Mouse (Mus musculus) heart, adult 9 months (tissue): ENCODE measurements at regions not wholly inside any gene's neighbourhood (a gene's known extent, or its start where the extent isn't known, plus 50 kb on each side); places are given as distances from the start of the nearest gene placed in this dataset.

Experiments used
- DNase-seq, 2 experiments: peaks; one replicate each; pipeline ENCODE4 v3.0.0; 2022; ENCODE audit warnings: low spot score in 2 of 2

- no peak for DNase-seq
Observed at GRCm38 (mm10) chr5:39176906-39177305, 300.3 kb upstream of the Clnk start.

GRCm38 (mm10) chr5:39173491-39173890 is 296.9 kb upstream of the Clnk start:
- DNase-seq, result no peak

- no peak for DNase-seq
Observed at GRCm38 (mm10) chr5:39159651-39160050, 283.0 kb upstream of the Clnk start.

DNA sequence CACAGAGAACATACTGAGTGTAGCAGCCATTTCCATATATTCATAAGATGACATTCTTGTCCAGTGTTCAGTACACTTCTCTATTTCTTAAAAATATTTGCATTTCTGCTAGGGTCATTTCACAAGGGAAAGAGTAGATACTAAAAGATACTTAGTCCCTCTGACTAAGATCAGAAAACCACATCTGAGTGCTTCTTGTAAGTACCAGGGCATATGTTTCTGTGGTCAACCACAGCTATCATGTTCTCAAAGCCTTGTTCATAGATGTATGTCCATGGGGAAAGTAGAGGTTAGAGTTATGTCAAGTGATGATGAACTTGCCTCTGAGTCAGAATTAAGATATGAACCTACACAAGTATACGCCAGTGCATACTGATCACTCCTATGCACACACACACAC is 279.2 kb upstream of the Clnk start:
- DNase-seq, result no peak

GRCm38 (mm10) chr5:39153291-39153794 is 276.7 kb upstream of the Clnk start:
- DNase-seq, result no peak

DNA sequence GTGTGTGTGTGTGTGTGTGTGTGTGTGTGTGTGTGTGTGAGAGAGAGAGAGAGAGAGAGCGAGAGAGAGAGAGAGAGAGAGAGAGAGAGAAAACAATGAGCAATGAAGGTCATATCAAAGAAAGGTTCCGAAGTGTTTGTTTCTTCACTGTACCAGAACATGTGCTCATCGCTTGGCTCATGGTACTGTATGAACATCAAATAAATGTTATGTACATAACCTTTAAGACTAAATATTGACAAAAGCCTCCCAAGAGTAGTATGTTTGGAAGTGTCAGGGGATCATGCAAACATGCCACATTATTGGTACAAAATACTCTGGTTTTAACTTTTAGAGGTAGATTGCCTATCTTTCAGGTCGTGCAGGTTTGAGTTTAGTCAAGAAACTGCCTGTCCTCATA is 275.3 kb upstream of the Clnk start:
- no peak for DNase-seq

DNA sequence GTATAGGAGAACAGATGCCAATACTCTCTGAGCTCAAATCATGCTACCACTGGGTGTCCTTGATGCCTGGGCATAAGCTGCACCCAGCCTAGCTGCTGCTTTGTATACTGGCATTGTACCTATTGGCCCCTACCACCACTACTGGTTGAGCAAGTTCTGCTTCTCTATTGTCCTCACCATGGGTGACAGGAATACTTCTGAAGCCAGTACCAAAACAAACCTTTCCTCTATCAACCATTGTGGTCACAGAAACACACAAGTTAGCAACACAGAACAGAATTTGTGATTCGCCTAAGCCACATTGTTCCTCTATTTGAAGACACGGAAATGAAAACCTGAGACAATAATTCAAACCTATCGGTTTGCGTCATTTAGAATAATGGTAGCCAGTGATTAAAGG is 274.3 kb upstream of the Clnk start:
- DNase-seq, result no peak

DNA sequence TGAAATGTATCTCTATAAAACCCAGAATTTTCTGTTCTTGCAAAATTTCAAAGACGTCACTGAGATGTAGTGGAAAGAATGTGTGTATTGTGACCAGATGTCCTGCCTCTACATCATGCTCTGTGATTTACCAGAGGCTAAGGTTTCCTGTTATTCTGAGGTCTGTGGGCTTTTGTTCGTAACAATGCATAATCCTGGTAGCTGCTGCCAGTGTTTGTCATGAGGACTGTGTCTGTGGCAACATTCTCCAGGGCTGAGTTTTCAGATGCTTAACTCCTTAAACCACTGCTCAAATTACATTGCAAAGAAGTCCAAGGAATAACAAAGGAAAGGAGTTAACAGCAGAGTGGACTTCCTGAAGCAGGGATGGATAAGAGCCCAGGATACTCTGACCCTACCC is 269.0 kb upstream of the Clnk start:
- DNase-seq, result no peak

- no peak for DNase-seq
Observed at GRCm38 (mm10) chr5:39144225-39144624, 267.6 kb upstream of the Clnk start.

- DNase-seq, result peak; percentile 9 to 12
Observed at GRCm38 (mm10) chr5:39143648-39144047, 267.0 kb upstream of the Clnk start.

DNA sequence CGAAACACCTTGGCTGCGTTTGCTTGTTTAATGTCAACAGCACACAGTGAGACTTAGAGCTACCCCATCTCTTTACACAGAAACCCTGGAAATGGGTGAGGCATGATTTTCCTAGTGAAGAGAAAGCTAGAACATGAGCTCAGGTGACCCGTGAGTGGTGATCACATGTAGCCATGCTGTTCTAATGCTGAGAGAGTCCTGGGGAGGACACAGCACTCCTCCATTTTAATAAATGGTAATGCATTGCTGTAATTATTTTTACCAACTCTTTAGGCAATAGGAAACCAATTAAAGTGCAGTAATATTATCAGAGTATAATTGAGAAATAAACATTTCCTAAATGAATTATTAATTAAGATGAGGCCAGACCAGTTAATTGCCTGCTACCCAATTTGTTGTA is 261.8 kb upstream of the Clnk start:
- no peak for DNase-seq

- peak; percentile 64 to 69 for DNase-seq
Observed at GRCm38 (mm10) chr5:39128931-39129330, 252.3 kb upstream of the Clnk start.

GRCm38 (mm10) chr5:39126833-39127232 is 250.2 kb upstream of the Clnk start:
- no peak for DNase-seq

DNA sequence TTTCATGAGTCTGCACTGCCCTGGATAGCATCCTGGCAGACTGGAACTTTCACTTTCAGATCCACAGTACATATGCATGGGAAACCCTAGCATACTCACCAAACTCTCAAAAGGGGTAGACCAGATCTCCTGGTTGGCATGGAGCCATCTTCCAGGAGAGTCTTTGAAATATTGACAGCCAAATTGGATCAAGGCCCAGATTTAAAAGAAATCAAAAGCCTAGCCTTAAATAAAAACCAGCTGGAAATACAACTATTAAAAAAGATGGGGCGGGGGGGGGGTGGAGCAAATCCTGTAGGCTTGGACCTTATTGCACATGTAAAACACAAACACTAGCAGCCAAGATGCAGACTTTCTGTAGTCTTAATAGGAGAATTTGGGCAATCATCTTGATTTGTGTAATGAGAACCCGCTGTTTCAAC is 249.7 kb upstream of the Clnk start:
- no peak for DNase-seq

DNA sequence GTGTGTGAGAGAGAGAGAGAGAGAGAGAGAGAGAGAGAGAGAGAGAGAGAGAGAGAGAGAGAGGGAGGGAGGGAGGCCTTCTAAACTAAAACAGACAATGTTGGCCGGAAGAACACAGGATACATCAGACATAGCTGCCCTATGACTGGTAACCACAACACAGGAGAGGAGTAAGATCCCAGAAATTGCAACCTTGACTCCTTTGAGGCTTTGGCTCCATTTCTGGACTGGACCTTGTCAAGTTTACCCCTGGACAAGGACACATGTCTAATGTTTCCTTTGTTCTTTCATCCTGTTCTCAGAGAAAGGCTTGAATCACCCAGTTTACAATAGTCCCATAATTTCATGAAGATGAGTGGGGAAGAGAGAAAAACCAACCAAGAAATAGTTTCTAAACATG is 233.7 kb upstream of the Clnk start:
- DNase-seq, result no peak

DNA sequence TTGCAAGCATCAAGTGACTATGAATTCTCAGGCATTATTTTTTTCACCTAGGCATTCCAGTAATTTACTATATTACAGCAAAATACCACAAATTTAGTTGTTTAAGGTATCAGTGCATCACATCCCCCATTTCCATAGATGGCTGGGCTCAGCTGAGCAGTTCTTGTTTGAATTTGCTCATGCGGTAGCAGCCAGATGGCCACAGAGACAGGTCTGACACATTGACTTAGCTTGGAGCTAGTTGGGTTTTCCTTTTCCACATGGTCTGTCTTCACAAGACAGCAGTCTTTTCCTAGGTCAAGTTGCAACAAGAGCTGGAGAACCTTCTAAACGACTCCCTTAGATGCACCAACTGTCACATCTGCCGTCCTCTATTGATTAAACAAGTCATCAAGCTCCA is 232.9 kb upstream of the Clnk start:
- no peak for DNase-seq

- DNase-seq, result no peak
Observed at GRCm38 (mm10) chr5:39099113-39099512, 222.5 kb upstream of the Clnk start.

DNA sequence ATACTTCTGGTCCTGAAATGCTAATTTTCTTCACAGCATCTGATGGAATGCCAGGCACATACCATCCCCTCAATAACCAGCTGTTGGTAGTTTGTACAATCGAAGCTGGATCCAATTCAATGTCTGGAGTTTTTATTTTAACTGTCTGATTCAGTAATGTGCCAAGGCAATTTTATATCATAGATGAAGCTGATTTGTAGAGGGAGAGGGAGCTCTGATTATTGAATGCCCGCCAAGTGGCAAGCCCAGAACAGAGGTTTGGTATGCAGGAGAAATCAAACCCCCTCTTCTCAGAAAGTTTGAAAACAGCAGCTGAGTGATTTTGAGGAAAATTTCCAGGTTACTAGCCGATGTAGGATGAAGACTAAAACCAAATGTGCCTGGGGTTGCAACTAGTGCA is 218.3 kb upstream of the Clnk start:
- DNase-seq, result no peak

DNA sequence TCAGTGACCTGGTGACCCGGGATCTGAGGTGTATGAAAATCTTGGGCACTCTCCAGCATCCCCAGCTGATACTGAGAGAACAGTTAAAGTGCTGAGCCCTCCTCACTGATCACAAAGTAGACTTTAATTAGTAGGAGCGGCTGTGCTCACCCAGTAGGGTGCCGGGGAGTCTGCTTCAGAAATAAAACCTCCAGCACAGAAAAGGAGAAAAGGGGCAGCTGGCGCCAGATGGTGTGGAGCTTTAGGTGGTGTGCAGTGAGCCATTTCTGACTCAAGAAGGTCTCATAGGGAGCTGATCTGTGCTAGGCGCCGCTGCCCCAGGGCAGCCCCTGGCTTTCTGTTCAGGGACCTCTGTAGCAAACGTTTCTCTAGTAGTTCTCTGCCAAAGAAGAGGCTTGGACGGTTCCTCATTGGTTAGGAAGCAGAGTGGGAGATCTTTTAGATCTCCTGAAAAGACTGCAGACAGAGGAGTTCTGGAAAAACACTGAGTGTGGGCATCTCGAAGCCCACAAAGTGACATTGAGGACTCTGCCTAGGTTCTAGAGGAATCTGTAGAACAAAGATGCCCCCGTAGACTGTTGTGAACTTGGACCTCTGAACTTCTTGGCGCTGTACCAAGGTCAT is 200.1 kb upstream of the Clnk start:
- DNase-seq, result no peak

DNA sequence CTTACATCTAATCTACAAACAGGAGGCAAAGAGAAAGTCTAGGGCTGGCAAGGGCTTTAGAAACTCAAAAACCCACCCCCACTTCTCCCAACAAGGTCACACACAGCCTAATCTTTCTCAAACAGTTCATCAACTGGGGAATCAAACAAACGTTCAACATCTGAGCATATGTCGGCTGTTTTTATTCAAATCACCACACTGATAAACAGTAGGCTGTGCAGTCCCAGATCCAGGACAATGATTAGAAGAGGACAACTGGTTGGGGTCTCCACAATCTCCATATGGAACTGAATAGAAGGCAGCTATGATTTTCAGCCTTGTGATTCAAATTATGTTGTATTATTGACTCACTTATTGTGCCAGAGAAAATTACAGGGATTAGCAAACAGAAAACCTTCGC is 193.1 kb upstream of the Clnk start:
- no peak for DNase-seq

DNA sequence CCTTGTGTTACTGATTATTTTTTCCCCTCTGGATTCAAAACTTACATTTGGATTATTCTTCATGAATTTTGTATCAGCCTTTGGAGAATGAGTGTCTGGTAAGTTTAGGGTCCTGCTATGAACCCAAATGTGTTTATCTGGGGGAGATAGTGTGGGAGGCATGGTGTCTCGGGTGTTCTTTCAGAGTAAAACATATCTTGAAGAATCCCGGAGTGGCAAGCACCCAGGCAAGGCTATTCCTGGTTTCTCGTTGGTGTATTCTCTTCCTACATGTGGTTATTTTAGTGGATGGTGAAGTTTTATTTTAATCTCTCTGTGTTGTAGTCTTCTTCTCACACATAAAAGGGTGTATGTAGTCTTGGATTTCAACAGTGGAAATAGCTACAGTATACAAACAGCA is 186.4 kb upstream of the Clnk start:
- DNase-seq, result no peak

GRCm38 (mm10) chr5:39052490-39053250 is 176.1 kb upstream of the Clnk start:
- no peak for DNase-seq

DNA sequence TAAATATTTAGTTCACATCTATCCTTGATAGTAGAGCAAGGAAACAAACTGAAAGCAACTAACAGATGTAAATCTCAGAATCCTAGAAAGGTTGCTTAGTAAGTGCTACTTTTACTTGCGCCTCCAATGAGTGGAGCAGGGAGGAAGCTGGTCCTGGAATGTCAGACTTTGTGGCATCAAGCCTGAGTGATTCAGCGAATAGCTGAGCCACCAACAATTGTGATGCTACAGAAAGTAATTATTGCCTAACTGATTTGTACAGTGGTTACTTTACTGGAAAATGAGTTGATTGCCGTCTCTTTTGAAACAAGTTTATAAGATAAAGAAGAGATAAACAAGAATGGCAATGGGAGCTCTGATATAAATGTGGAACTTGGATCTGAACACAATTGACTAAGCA is 173.9 kb upstream of the Clnk start:
- DNase-seq, result no peak

- DNase-seq, result no peak
Observed at GRCm38 (mm10) chr5:39049141-39049540, 172.5 kb upstream of the Clnk start.
